Mouse (Mus musculus) duodenum, adult 2 months (tissue): ENCODE results near the gene Lzts2. TPM values are rescaled to one million over a fixed set of nuclear protein-coding genes. Genes with fewer than 3 reads are reported as not detected.

Experiments used
- polyA plus RNA-seq: library from polyadenylated mRNA; depleted of rRNA; stranded (reverse); fragments of >200 nt; gene quantifications from 2 replicates; pipeline ENCODE4 v1.2.3, GENCODE M21; 2012; ENCODE audit warnings: low replicate concordance; rRNA removed

The Lzts2 gene
- 65.6 and 89.6 TPM in 2 replicates for polyA plus RNA-seq

DNA sequence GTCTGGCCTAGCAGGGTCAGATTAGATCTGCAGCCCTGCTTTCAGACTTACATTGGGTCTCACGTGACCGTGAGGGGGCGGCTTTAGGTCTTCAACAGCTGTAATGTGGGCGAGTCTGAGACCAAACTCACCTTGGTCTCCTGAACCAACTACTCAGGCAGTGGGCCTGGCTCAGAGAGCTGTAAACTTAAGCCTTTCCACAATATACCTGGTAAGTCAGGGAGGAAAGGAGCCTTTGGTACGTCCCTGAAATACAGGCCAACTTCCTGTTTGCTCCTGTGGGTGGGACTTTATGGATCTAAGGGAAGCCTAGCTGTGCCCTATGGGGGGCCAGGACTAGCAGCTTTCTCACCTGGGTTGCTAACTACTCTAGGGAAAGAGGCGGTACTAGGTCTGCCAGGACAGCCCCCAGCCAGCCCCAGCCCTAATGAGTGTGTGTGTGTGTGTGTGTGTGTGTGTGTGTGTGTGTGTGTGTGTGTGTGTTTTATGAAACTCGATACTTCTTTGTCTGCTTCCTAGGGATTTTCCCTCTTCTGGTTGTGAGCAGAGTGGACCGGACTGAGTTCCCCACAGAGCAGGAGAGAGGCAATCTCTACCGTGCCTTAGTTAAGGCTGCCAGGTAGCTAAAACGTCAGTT lies at the start of gene Lzts2:
Lzts2 (plus strand) TSS at position 80 of the 637 bp plus-strand sequence.

DNA sequence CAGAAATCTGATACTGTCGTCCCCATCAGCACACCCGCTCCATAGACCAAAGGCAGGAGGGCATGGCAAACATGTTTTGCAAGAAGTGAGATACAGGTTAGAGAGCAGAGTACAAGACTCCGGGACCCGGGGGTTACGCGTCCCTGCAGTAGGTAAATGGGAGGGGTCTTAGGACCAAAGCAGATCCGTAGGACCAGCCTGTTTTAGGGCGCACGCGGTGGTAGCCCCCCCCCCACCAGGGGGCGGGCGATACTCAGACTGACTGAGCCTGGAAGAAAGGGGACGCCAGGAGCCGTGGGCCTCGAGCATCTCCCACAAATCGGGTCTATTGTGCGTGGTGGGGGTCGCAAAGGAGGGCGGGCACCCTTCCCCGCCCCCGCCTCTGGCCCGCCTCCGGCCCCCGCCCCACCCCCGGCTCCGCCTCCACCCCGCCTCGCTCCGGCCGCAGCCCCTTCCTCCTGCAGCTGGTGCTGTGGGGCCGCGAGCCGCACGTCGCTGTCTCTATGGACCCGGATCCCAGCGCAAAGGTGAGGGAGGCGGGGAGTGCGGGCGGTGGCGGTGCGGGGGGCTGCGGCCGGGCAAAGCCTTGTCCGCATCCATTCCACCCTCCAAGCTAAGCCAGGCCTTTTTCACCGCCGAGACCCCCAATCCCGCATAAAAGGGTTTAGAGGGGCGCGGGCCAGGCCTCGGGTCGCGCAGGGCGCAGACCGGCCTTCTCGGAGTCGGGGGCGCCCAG lies 25.2 kb upstream of the Lzts2 start, which contains the start of gene Sema4g:
Sema4g (plus strand) TSS at position 271 of the 736 bp plus-strand sequence.

DNA sequence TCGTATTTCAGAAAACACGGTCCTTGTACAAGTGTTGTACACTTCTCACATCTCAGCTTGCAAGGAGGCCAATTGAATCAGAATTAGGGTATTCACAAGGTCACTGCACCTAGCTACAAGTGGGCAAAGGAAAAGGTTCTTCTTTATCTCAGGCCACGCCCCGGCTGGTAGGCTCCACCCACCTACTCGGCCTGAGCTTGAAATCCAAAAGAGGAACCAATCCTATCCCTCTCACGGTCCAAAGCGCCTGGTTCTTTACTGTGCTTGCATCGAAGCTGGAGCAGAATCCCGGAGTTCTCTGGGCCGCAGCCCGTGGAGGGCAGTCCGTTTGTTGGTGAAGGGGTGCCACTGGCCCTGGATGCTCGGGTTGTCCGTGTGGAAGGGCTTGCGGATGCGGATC lies 8.8 kb upstream of the Lzts2 start, which contains the start of gene Twnk:
Twnk (plus strand) TSS at position 220 of the 400 bp plus-strand sequence.

DNA sequence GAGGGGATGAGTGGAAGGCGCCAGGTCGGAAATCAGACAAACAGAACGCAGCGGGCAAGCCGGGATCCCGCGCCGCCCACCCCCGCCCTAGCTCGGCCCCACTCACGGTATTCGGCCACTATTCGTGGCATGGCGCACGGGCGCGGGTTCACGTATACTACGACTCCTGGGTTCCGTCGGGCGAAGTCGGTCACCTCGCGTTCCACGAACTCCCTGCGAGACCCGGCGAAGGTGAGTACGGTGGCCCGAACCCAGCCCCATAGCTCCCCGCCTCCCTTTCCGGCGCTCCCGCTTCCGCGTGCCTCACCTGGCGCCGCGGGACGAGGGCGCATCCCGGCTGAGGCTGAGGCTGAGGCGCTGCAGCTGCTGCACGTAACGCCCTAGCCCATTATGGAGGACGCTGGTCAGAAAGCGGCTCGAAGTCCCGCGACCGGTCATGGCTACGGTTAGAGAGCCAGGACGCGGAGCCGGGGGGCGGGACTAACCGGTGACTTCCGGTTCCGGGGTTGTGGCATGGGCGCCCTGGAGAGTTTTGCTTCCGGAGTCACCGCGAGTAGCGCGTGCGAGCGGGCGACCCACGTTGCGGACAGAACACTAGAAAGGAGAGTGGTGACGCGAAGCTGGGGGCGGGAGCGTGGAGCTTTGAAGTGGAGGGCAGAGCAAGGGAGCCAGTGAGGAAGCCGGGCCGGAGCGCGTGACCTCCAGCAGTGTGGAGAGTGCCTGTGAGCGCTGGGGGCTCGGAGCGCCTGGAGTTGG lies 8.1 kb upstream of the Lzts2 start, which contains the start of gene Mrpl43:
Mrpl43 (minus strand) TSS at position 486 of the 756 bp plus-strand sequence.

DNA sequence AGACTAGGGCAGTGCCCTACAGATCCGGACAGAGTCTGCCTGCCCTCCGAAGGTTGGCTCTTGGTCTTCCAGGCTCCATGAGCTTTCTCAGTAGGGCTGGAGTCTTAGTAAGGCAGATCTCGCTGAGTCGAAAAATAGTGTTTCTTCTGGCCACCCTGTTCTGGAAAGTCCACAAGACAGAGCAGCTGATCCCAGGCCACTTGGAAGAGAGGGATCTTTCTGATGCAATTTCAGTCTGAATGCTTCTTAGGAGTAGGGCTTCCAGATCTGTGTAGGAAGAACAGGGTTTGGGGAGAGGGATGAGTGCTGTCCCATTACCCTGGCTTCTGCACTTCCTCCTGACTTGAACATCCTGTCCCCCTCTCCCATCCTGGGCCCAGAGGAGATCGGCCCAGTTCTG lies 31.4 kb downstream of the Lzts2 start, which contains the start of gene Pdzd7:
Pdzd7 (minus strand) TSS at position 67 of the 400 bp plus-strand sequence.

DNA sequence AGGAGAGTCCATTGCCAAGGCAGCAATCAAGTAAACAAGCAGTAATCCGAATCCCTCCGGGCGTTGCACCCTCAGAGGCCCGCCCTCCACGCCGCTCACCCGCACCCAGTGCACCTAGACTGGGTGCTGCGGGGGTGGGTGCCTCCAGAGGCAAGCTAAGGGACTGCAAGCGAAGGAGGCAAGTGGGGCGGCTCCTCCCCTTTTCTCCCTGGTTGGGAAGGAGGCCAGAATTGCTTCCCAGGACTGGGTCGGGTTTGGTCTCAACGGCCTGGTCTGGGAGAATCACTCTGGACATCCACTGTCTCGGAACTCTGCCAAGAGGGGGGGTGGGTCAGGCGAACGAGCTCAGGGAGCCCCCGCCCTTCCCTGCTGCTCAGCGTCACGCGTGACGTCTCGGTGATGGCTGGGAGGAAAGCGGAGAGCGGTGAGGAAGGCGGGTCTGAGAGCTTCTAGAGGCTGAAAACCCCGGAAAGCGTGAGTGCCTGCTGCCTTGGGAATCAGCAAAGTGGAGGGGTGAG lies 33.3 kb downstream of the Lzts2 start, which contains the start of gene Sfxn3:
Sfxn3 (plus strand) TSS at position 87 of the 518 bp plus-strand sequence.

DNA sequence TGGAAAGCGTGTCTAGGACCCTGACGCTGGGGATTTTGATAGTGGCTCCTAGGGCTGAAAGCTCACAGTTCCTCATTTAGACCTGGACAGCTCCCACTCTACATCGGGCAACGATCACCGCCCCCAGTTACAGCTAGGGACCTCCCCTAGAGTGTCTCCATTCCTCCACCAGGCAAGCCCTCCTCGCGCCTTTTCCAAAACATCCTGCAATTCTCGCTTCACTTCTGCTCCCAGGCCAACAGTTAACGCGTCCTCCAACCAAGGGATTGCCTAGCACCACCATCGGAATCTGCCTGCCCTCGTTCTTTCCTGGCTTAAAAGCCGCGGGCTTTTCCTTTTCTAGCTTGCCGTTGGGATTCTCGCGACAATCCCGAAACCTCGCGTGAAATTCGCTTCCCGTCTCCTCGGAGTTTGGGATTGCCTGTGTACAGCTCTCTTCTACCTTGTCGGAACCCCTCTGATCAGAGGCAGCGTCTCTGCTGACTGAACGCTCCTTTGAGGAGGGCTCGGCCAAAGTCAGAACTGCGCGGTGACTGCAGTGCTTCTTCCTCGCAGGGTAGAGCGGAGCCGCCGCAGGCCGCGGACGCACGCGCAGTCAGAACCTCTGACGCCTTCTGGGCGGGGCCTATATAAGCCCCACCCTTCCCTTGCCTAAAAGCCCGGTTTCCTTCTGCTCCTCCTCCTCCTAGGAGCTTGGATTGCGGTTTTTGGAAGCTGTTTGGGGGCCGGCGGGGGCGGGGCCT lies 60.5 kb downstream of the Lzts2 start, which contains the start of gene Kazald1:
Kazald1 (plus strand) TSS at position 662 of the 743 bp plus-strand sequence.

Other genes with a start within 250 kb of the Lzts2 start
- gene Slf2, start 83.3 kb upstream of the Lzts2 start, polyA plus RNA-seq = 18.9 and 22.3 TPM in 2 replicates
- 290 and 406 TPM in 2 replicates for gene Sema4g, start 25.3 kb upstream of the Lzts2 start, polyA plus RNA-seq
- gene Twnk, start 8.8 kb upstream of the Lzts2 start, polyA plus RNA-seq = 4.6 and 5.2 TPM in 2 replicates
- 169 and 174 TPM in 2 replicates for gene Mrpl43, start 8.0 kb upstream of the Lzts2 start, polyA plus RNA-seq
- gene Pdzd7, start 31.3 kb downstream of the Lzts2 start, polyA plus RNA-seq = 0.31 and 1.4 TPM in 2 replicates
- 4.5 and 10.4 TPM in 2 replicates for gene Sfxn3, start 33.1 kb downstream of the Lzts2 start, polyA plus RNA-seq
- gene Kazald1, start 60.8 kb downstream of the Lzts2 start, polyA plus RNA-seq = 2.1 TPM in 2 replicates
- gene Tlx1, start 136.3 kb downstream of the Lzts2 start, polyA plus RNA-seq = not detected in 2 replicates
- 0.04 TPM in 1 of 2 replicates, not detected in the other for gene Lbx1, start 221.4 kb downstream of the Lzts2 start, polyA plus RNA-seq